Mouse (Mus musculus) layer of hippocampus, postnatal 36 days (tissue): ENCODE data around the gene Zbtb20. TPM values are rescaled to one million over a fixed set of nuclear protein-coding genes. Genes with fewer than 3 reads are reported as not detected.

Experiments used
- DNase-seq, 2 experiments: peaks; one replicate each; pipeline ENCODE4 v3.0.0; 2022
- total RNA-seq, 2 experiments: library from RNA; stranded (reverse); gene quantifications; 2 replicates each; pipeline ENCODE4 v1.2.3; 2021

Gene Zbtb20
- total RNA-seq, 2 experiments from 2014 or later: 304 to 382 TPM

- DNase-seq: peak; percentile 39 to 42
Measured at GRCm38 (mm10) chr16:43363751-43364515, 488.3 kb downstream of the Zbtb20 start.

GRCm38 (mm10) chr16:43364516-43364910 is 488.8 kb downstream of the Zbtb20 start:
- DNase-seq: no peak

- DNase-seq: no peak
Measured at GRCm38 (mm10) chr16:43365277-43365676, 489.6 kb downstream of the Zbtb20 start.

- no peak for DNase-seq
Measured at GRCm38 (mm10) chr16:43370496-43371020, 494.9 kb downstream of the Zbtb20 start.

GRCm38 (mm10) chr16:43376782-43377181 is 501.1 kb downstream of the Zbtb20 start:
- DNase-seq: no peak

GRCm38 (mm10) chr16:43379351-43380325 is 504.0 kb downstream of the Zbtb20 start:
- DNase-seq: no peak

GRCm38 (mm10) chr16:43381183-43381582 is 505.5 kb downstream of the Zbtb20 start:
- no peak for DNase-seq

- no peak for DNase-seq
Measured at GRCm38 (mm10) chr16:43383149-43383740, 507.6 kb downstream of the Zbtb20 start.

GRCm38 (mm10) chr16:43384953-43385619 is 509.4 kb downstream of the Zbtb20 start:
- no peak for DNase-seq

- DNase-seq: no peak
Measured at GRCm38 (mm10) chr16:43385620-43386210, 510.0 kb downstream of the Zbtb20 start.

GRCm38 (mm10) chr16:43386426-43386825 is 510.7 kb downstream of the Zbtb20 start:
- DNase-seq: no peak

GRCm38 (mm10) chr16:43388389-43388788 is 512.7 kb downstream of the Zbtb20 start:
- no peak for DNase-seq

GRCm38 (mm10) chr16:43390387-43390786 is 514.7 kb downstream of the Zbtb20 start:
- DNase-seq: no peak

- no peak for DNase-seq
Measured at GRCm38 (mm10) chr16:43393382-43393781, 517.7 kb downstream of the Zbtb20 start.

GRCm38 (mm10) chr16:43394013-43394568 is 518.4 kb downstream of the Zbtb20 start:
- DNase-seq: no peak

- DNase-seq: no peak
Measured at GRCm38 (mm10) chr16:43394760-43395159, 519.1 kb downstream of the Zbtb20 start.

GRCm38 (mm10) chr16:43396849-43397628 is 521.4 kb downstream of the Zbtb20 start:
- no peak for DNase-seq

GRCm38 (mm10) chr16:43397629-43398323 is 522.1 kb downstream of the Zbtb20 start:
- no peak for DNase-seq

- no peak for DNase-seq
Measured at GRCm38 (mm10) chr16:43399428-43399827, 523.7 kb downstream of the Zbtb20 start.

GRCm38 (mm10) chr16:43400046-43400445 is 524.4 kb downstream of the Zbtb20 start:
- no peak for DNase-seq
